Mouse (Mus musculus) liver (tissue): ENCODE results near the gene Fgd3.

Experiments
- DNase-seq: peaks from one replicate; pipeline ENCODE4 v3.0.0-alpha.2; 2020; ENCODE audit warnings: mixed read lengths

Fgd3 gene

GRCm38 (mm10) chr13:49341012-49341830 is 21.1 kb upstream of the Fgd3 start, which contains the start of gene Bicd2:
TSS of gene Bicd2 (plus strand) at chr13:49341585.
- peak; percentile 97 for DNase-seq

GRCm38 (mm10) chr13:49338893-49339546 is 18.9 kb upstream of the Fgd3 start:
- DNase-seq = peak; percentile 40

GRCm38 (mm10) chr13:49335077-49335982 is 15.2 kb upstream of the Fgd3 start:
- no peak for DNase-seq

- DNase-seq = no peak
Observed at GRCm38 (mm10) chr13:49333250-49333649, 13.1 kb upstream of the Fgd3 start.

GRCm38 (mm10) chr13:49328101-49328500 is 8.0 kb upstream of the Fgd3 start:
- DNase-seq = no peak

GRCm38 (mm10) chr13:49326246-49327206 is 6.4 kb upstream of the Fgd3 start:
- DNase-seq = peak; percentile 28

GRCm38 (mm10) chr13:49324871-49325270 is 4.8 kb upstream of the Fgd3 start:
- no peak for DNase-seq

- no peak for DNase-seq
Observed at GRCm38 (mm10) chr13:49322739-49323138, 2.6 kb upstream of the Fgd3 start.

- no peak for DNase-seq
Observed at GRCm38 (mm10) chr13:49322169-49322568, 2.1 kb upstream of the Fgd3 start.

GRCm38 (mm10) chr13:49321452-49321851 is 1.3 kb upstream of the Fgd3 start:
- DNase-seq = no peak

GRCm38 (mm10) chr13:49320514-49320913 is 403 bp upstream of the Fgd3 start:
- DNase-seq = no peak

- no peak for DNase-seq
Observed at GRCm38 (mm10) chr13:49317914-49318313, 2.2 kb downstream of the Fgd3 start.

GRCm38 (mm10) chr13:49317508-49317907 is 2.6 kb downstream of the Fgd3 start:
- DNase-seq = no peak

GRCm38 (mm10) chr13:49316386-49317162 is 3.5 kb downstream of the Fgd3 start:
- no peak for DNase-seq

- DNase-seq = no peak
Observed at GRCm38 (mm10) chr13:49311642-49312041, 8.5 kb downstream of the Fgd3 start.

- no peak for DNase-seq
Observed at GRCm38 (mm10) chr13:49309501-49309900, 10.6 kb downstream of the Fgd3 start.

- peak; percentile 37 for DNase-seq
Observed at GRCm38 (mm10) chr13:49308861-49309403, 11.2 kb downstream of the Fgd3 start.

- no peak for DNase-seq
Observed at GRCm38 (mm10) chr13:49308206-49308605, 11.9 kb downstream of the Fgd3 start.

- peak; percentile 81 for DNase-seq
Observed at GRCm38 (mm10) chr13:49307311-49307969, 12.7 kb downstream of the Fgd3 start.

- DNase-seq = no peak
Observed at GRCm38 (mm10) chr13:49306771-49307310, 13.3 kb downstream of the Fgd3 start.
